Comparison of ENCODE assay signal across 14 mouse cellular contexts in the genomic region with DNA sequence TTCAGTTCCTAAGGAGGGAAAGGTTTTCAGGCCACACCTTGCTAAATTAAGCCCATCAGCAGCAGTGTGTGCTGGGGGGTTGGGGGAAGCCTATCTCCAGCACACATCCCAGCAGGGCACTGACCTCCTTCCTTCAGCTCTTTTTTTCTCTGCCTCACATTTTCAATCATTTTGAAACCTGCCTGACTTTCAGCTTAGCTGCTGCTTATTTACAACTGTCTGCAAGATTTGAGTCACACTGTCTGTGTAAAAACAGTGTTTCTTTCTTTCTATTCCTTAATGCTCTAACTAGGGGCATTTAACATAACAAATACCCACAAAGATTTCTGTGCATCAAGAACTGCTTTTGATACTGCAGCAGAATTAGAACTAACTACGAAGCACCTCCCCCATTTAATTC. TPM values are rescaled to one million over a fixed set of nuclear protein-coding genes. Genes with fewer than 3 reads are reported as not detected.
"Had no signal": no experiment of that assay in that cellular context is flagged by ENCODE, and none has a peak within 500 bp of the region (broad histone marks: within the 10 kb centered on the region; RNA-seq: fewer than 3 reads in every experiment).

No protein-coding gene starts in this region.

- H3K4me2 ChIP-seq: liver, embryonic 11.5 days; liver, embryonic 15.5 days; midbrain, embryonic 13.5 days had no signal

- H3K9me3 ChIP-seq: limb, embryonic 10.5 days; liver, embryonic 15.5 days; midbrain, embryonic 13.5 days had no signal

- H3K4me1 ChIP-seq: limb, embryonic 10.5 days; liver, embryonic 15.5 days; midbrain, embryonic 13.5 days had no signal

- DNase-seq: kidney, adult 8-10 months; kidney, postnatal 36 days; layer of hippocampus, adult 9-11 months; layer of hippocampus, postnatal 36 days; lung, adult 2 months; lung, postnatal 36 days; right cerebral cortex, postnatal 14 days; thymus, postnatal 4 days had no signal

- H3K4me3 ChIP-seq: limb, embryonic 10.5 days; liver, embryonic 15.5 days; midbrain, embryonic 13.5 days had no signal

- ATAC-seq: lung, postnatal 0 days; midbrain, embryonic 13.5 days had no signal

- H3K27me3 ChIP-seq: liver, embryonic 15.5 days; midbrain, embryonic 13.5 days had no signal

- H3K9ac ChIP-seq: liver, embryonic 15.5 days; midbrain, embryonic 13.5 days had no signal

- H3K27ac ChIP-seq: limb, embryonic 10.5 days; liver, embryonic 15.5 days had no signal

RNA-seq across cellular contexts. Expression of gene Bmp8a, which starts 51.2 kb away (rescaled TPM):
- total RNA-seq: layer of hippocampus, adult 18-20 months; layer of hippocampus, postnatal 36 days had no signal
